ENCODE assay signal across 17 mouse cellular contexts in the genomic region with DNA sequence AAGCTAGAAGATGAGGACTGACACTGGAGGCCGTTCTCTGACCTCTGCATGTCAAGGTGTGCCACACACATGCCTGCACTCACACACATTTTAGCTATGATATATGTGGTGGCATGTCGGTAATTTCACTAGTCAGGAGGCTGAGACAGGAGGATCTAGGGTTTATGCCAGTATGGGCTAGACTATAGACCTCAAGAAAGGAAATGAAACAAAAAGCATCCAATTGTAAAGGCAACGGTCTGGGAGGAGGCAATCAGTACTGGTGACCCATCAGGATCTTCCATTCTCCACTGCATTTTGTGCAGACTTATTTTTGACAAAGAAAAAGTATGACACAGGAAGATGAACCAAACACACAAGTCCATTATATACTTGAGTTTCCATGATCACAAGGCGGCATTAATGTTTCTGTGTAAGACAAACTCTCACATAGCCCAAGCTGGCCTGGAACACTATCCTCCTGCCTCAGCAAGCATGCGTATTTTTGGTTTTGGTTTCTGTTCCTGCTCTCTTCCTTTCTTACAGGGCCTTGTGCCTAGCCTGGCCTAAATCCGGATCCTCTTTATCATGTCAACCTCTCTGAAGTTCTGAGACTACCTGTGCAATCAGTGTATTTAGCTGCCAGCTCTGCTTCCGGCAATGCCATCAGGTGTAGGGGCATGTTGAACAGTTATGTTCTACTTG. TPM values are rescaled to one million over a fixed set of nuclear protein-coding genes. Genes with fewer than 3 reads are reported as not detected.
DNase-seq lines count a peak whose midpoint lies in the region; ATAC-seq and TF ChIP-seq lines count a peak whose summit lies in the region.
"Had no signal": no experiment of that assay in that cellular context is flagged by ENCODE, and none has a peak within 500 bp of the region (broad histone marks: within the 10 kb centered on the region; RNA-seq: fewer than 3 reads in every experiment).

No protein-coding gene starts in this region.

- dilution Hi-C loops in CH12.LX (cut with MboI; ENCODE audit: extremely low pct_ligation_motif_present, extremely low pct_unique_long_range_greater_than_20kb, low sequenced_read_pairs): no loop called here

- H3K27ac ChIP-seq in CH12.LX (ENCODE audit: insufficient read depth, low read depth): no peak overlapping the region
- peak overlapping the region; percentile 19; the same call in 1 of the 2 replicates for H3K27ac ChIP-seq in olfactory bulb, adult 2 months (ENCODE audit: insufficient read depth, low read depth, low read length)
- no peak overlapping the region for H3K27ac ChIP-seq in hindbrain, embryonic 11.5 days (ENCODE audit: low read depth, low read length)
- H3K27ac ChIP-seq: embryonic facial prominence, embryonic 10.5 days; forebrain, embryonic 13.5 days; hindbrain, embryonic 10.5 days; liver, embryonic 12.5 days; midbrain, embryonic 12.5 days; neural tube, embryonic 15.5 days had no signal

- no peak for ATAC-seq in hindbrain, embryonic 11.5 days (ENCODE audit: low FRiP score)
- ATAC-seq: forebrain, embryonic 13.5 days; liver, embryonic 12.5 days had no signal

- no peak for TF ChIP-seq POLR2A in CH12.LX (IDR thresholded peaks at IDR 0.05; ENCODE audit: low read depth, low read length)
- TF ChIP-seq POLR2A in olfactory bulb, adult 2 months (IDR thresholded peaks at IDR 0.05; ENCODE audit: insufficient read depth, low read depth, low read length): no peak

- peaks cover 97% of the 10 kb centered on the region for H3K79me2 ChIP-seq in CH12.LX (replicated peaks; ENCODE audit: control insufficient read depth, extremely low read depth, insufficient read depth, poor library complexity, severe bottlenecking)

- no peak for TF ChIP-seq CTCF in CH12.LX (conservative IDR thresholded peaks at IDR 0.05 in 1 of 2, IDR thresholded peaks at IDR 0.05 in 1 of 2; ENCODE audit: low read depth in 2 of 2, low read length in 2 of 2)
- no peak for TF ChIP-seq CTCF in olfactory bulb, adult 2 months (IDR thresholded peaks at IDR 0.05; ENCODE audit: insufficient read depth, low read depth, low read length)

- no peak overlapping the region for H3K9ac ChIP-seq in CH12.LX (ENCODE audit: insufficient read depth, low read depth)
- H3K9ac ChIP-seq in hindbrain, embryonic 11.5 days (ENCODE audit: low read depth, low read length): no peak overlapping the region
- H3K9ac ChIP-seq: forebrain, embryonic 13.5 days; midbrain, embryonic 12.5 days; neural tube, embryonic 15.5 days had no signal

- H3K9me3 ChIP-seq in CH12.LX (replicated peaks; ENCODE audit: low read length): no peaks in the 10 kb centered on the region
- no peaks in the 10 kb centered on the region for H3K9me3 ChIP-seq in hindbrain, embryonic 11.5 days (ENCODE audit: control insufficient read depth, low read length)
- H3K9me3 ChIP-seq: embryonic facial prominence, embryonic 10.5 days; forebrain, embryonic 13.5 days; hindbrain, embryonic 10.5 days; liver, embryonic 12.5 days; midbrain, embryonic 12.5 days; neural tube, embryonic 15.5 days had no signal

- no peak overlapping the region for H3K4me2 ChIP-seq in CH12.LX (ENCODE audit: insufficient read depth, low read depth, poor library complexity, severe bottlenecking)
- no peak overlapping the region for H3K4me2 ChIP-seq in hindbrain, embryonic 11.5 days (replicated peaks; ENCODE audit: low read depth, low read length)
- H3K4me2 ChIP-seq: forebrain, embryonic 13.5 days; liver, embryonic 12.5 days; midbrain, embryonic 12.5 days; neural tube, embryonic 15.5 days had no signal

- in situ Hi-C loops in CH12.LX (cut with MboI; ENCODE audit: low pct_ligation_motif_present, low pct_unique_long_range_greater_than_20kb, low sequenced_read_pairs): loop anchor here (25.0 kb wide), 1 partner anchor 283 kb away; no protein-coding TSS in a partner anchor

- H3K4me1 ChIP-seq in CH12.LX (ENCODE audit: control insufficient read depth in 1 of 2, insufficient read depth in 2 of 2): peaks cover 11 to 94% of the 10 kb centered on the region in 2 experiments
- peaks cover 12% of the 10 kb centered on the region for H3K4me1 ChIP-seq in olfactory bulb, adult 2 months (ENCODE audit: control insufficient read depth, insufficient read depth, low read length)
- H3K4me1 ChIP-seq in hindbrain, embryonic 11.5 days (replicated peaks; ENCODE audit: control insufficient read depth, insufficient read depth, low read length): no peaks in the 10 kb centered on the region
- H3K4me1 ChIP-seq: embryonic facial prominence, embryonic 10.5 days; forebrain, embryonic 13.5 days; hindbrain, embryonic 10.5 days; midbrain, embryonic 12.5 days had no signal

- intact Hi-C loops in gastrocnemius, postnatal 36 days (cut with DNase I): no loop called here

- no peak overlapping the region for H3K4me3 ChIP-seq in CH12.LX (replicated peaks in 1 of 3; ENCODE audit: low read depth in 2 of 3, low read length in 2 of 3, poor library complexity in 1 of 3)
- no peak overlapping the region for H3K4me3 ChIP-seq in olfactory bulb, adult 2 months (ENCODE audit: insufficient read depth, low read depth, low read length)
- H3K4me3 ChIP-seq in hindbrain, embryonic 11.5 days (ENCODE audit: low read depth, low read length): no peak overlapping the region
- H3K4me3 ChIP-seq: embryonic facial prominence, embryonic 10.5 days; forebrain, embryonic 13.5 days; hindbrain, embryonic 10.5 days; liver, embryonic 12.5 days; midbrain, embryonic 12.5 days; neural tube, embryonic 15.5 days had no signal

- peak; percentile 24 for DNase-seq in lung, postnatal 36 days
- DNase-seq in lung, postnatal 10 days: no peak
- peak; percentile 47 for DNase-seq in CH12.LX (ENCODE audit: extremely low read depth)
- DNase-seq in induced T-regulatory cell, adult 2 months (ENCODE audit: low read depth): peak; percentile 83
- DNase-seq in gastrocnemius, postnatal 36 days: no peak
- no peak for DNase-seq in hindbrain, embryonic 11.5 days (ENCODE audit: low spot score)
- DNase-seq in urinary bladder, postnatal 25 days (ENCODE audit: low spot score): no peak
- DNase-seq: adrenal gland, postnatal 25 days; cerebellum, adult 9-11 months; thymus, postnatal 14 days had no signal

- WGBS in olfactory bulb, adult 2 months: 91% methylated on average over 7 of the region's 7 CpGs
- 94% methylated on average over 7 of the region's 7 CpGs for WGBS in hindbrain, embryonic 11.5 days

- H3K36me3 ChIP-seq in CH12.LX (replicated peaks in 1 of 2; ENCODE audit: control insufficient read depth in 1 of 2, insufficient read depth in 1 of 2, low read length in 1 of 2): peaks cover 4 to 47% of the 10 kb centered on the region in 2 experiments
- H3K36me3 ChIP-seq in hindbrain, embryonic 11.5 days (ENCODE audit: control insufficient read depth, insufficient read depth, low read length): no peaks in the 10 kb centered on the region
- H3K36me3 ChIP-seq: embryonic facial prominence, embryonic 10.5 days; liver, embryonic 12.5 days; midbrain, embryonic 12.5 days; neural tube, embryonic 15.5 days had no signal

- TF ChIP-seq EP300 in CH12.LX (IDR thresholded peaks at IDR 0.05; ENCODE audit: low read length): no peak

- H3K27me3 ChIP-seq in CH12.LX (replicated peaks): no peaks in the 10 kb centered on the region
- H3K27me3 ChIP-seq in hindbrain, embryonic 11.5 days (ENCODE audit: control insufficient read depth, insufficient read depth, low read length): no peaks in the 10 kb centered on the region
- H3K27me3 ChIP-seq: forebrain, embryonic 13.5 days; liver, embryonic 12.5 days; midbrain, embryonic 12.5 days; neural tube, embryonic 15.5 days had no signal

- TF ChIP-seq RAD21 in CH12.LX (IDR thresholded peaks at IDR 0.05; ENCODE audit: low read depth, low read length): no peak

TF ChIP-seq in CH12.LX, 34 proteins besides CTCF, POLR2A, EP300 and RAD21:
- TF ChIP-seq ZKSCAN1 (IDR thresholded peaks at IDR 0.05; ENCODE audit: borderline replicate concordance, low read depth, low read length) (no peak), MEF2A (IDR thresholded peaks at IDR 0.05; ENCODE audit: borderline replicate concordance, low read depth, low read length) (no peak), POLR2AphosphoS2 (IDR thresholded peaks at IDR 0.05; ENCODE audit: low read depth, low read length) (no peak), USF1 (IDR thresholded peaks at IDR 0.05; ENCODE audit: low read depth, low read length) (no peak), ELF1 (IDR thresholded peaks at IDR 0.05; ENCODE audit: low read depth, low read length) (no peak), CHD2 (IDR thresholded peaks at IDR 0.05; ENCODE audit: low read length) (no peak), SIN3A (IDR thresholded peaks at IDR 0.05; ENCODE audit: low read length) (no peak), NRF1 (IDR thresholded peaks at IDR 0.05; ENCODE audit: low read depth, low read length) (no peak), MAZ (IDR thresholded peaks at IDR 0.05; ENCODE audit: low read depth, low read length) (no peak), MYC (IDR thresholded peaks at IDR 0.05; ENCODE audit: low read depth, low read length) (no peak)

RNA-seq across cellular contexts. Expression of gene Rap1b, which starts 16.2 kb away (rescaled TPM):
- 37.0 and 49.8 TPM in 2 replicates for total RNA-seq in CH12.LX (2012; rRNA removed)
- 205 and 225 TPM in 2 replicates for total RNA-seq in CH12.LX (2014; rRNA removed)
- 186 and 214 TPM in 2 replicates for polyA plus RNA-seq in CH12.LX (2012; ENCODE audit: insufficient read length, low read depth)
- not detected in 2 replicates for polyA plus RNA-seq in olfactory bulb, adult 2 months (2012; ENCODE audit: insufficient read depth, insufficient read length, low replicate concordance, missing spikeins)
- total RNA-seq in gastrocnemius, postnatal 36 days (2021): 10 to 100 TPM; 20.2 to 22.4 TPM
- polyA plus RNA-seq in hindbrain, embryonic 11.5 days (2014; fragmentation: Nextera tagmentation; extraction: Ambion mirVana): 176 and 181 TPM in 2 replicates

RNA-seq across cellular contexts. Expression of gene Nup107, which starts 37.1 kb away (rescaled TPM):
- total RNA-seq in CH12.LX (2012; rRNA removed) (47.7 and 58.1 TPM in 2 replicates), CH12.LX (2014; rRNA removed) (87.7 and 97.0 TPM in 2 replicates)
- polyA plus RNA-seq in CH12.LX (2012; ENCODE audit: insufficient read length, low read depth): 77.7 and 82.0 TPM in 2 replicates
- not detected in 2 replicates for polyA plus RNA-seq in olfactory bulb, adult 2 months (2012; ENCODE audit: insufficient read depth, insufficient read length, low replicate concordance, missing spikeins)
- total RNA-seq in gastrocnemius, postnatal 36 days (2021): 1 to 10 TPM; 4.3 to 5.5 TPM
- polyA plus RNA-seq in hindbrain, embryonic 11.5 days (2014; fragmentation: Nextera tagmentation; extraction: Ambion mirVana): 82.8 and 95.8 TPM in 2 replicates

Comparison
In these comparisons a context has a peak if more than half of its experiments do, and no peak if none do; other contexts are left out.
1. DNase-seq: peak in lung, postnatal 36 days (single experiment), CH12.LX (single experiment) and induced T-regulatory cell, adult 2 months (single experiment); none in lung, postnatal 10 days (single experiment), gastrocnemius, postnatal 36 days (0 of 2), hindbrain, embryonic 11.5 days (single experiment) and urinary bladder, postnatal 25 days (single experiment).